Mouse (Mus musculus) ovary, postnatal 36 days (tissue): Measurements from ENCODE around the gene Sgf29.
"Not testable (repeated sequence)": the region's sequence is repeated elsewhere in the genome, so short reads cannot be mapped to it uniquely, and the experiment has no call there.

Experiments
- DNase-seq: peaks from one replicate; pipeline ENCODE4 v3.0.0; 2022; ENCODE audit warnings: low spot score, mixed read lengths

Sgf29 gene

GRCm38 (mm10) chr7:126688156-126688555 lies 39.0 kb downstream of the Sgf29 start:
- not testable (repeated sequence) for DNase-seq

- no peak for DNase-seq
These were observed 39.9 kb downstream of the Sgf29 start for GRCm38 (mm10) chr7:126689021-126689420.

GRCm38 (mm10) chr7:126690737-126691136 lies 41.6 kb downstream of the Sgf29 start:
- DNase-seq: no peak

GRCm38 (mm10) chr7:126691676-126692075 lies 42.6 kb downstream of the Sgf29 start:
- no peak for DNase-seq

GRCm38 (mm10) chr7:126692426-126692825 lies 43.3 kb downstream of the Sgf29 start:
- no peak for DNase-seq

- peak; percentile 72 for DNase-seq
These were observed 44.1 kb downstream of the Sgf29 start for GRCm38 (mm10) chr7:126693256-126693655.

GRCm38 (mm10) chr7:126693781-126694180 lies 44.7 kb downstream of the Sgf29 start:
- no peak for DNase-seq

GRCm38 (mm10) chr7:126694441-126695051 lies 45.4 kb downstream of the Sgf29 start:
- no peak for DNase-seq

GRCm38 (mm10) chr7:126695210-126695611 lies 46.1 kb downstream of the Sgf29 start, which contains the start of gene Bola2:
Bola2 (plus strand) TSS chr7:126695401.
- DNase-seq: peak; percentile 70

GRCm38 (mm10) chr7:126695631-126696207 lies 46.6 kb downstream of the Sgf29 start, which contains the start of gene Slx1b:
Slx1b (minus strand) TSS chr7:126695784.
- peak; percentile 93 for DNase-seq

- DNase-seq: no peak
These were observed 47.2 kb downstream of the Sgf29 start for GRCm38 (mm10) chr7:126696303-126696702.

GRCm38 (mm10) chr7:126696886-126697285 lies 47.8 kb downstream of the Sgf29 start:
- DNase-seq: no peak

GRCm38 (mm10) chr7:126697838-126698237 lies 48.7 kb downstream of the Sgf29 start:
- no peak for DNase-seq

GRCm38 (mm10) chr7:126700063-126701015 lies 51.2 kb downstream of the Sgf29 start:
- no peak for DNase-seq

GRCm38 (mm10) chr7:126701070-126701469 lies 52.0 kb downstream of the Sgf29 start:
- DNase-seq: peak; percentile 84

- no peak for DNase-seq
These were observed 52.6 kb downstream of the Sgf29 start for GRCm38 (mm10) chr7:126701559-126702357.

- DNase-seq: no peak
These were observed 53.2 kb downstream of the Sgf29 start for GRCm38 (mm10) chr7:126702358-126702757.

GRCm38 (mm10) chr7:126702861-126703756 lies 54.0 kb downstream of the Sgf29 start:
- DNase-seq: no peak

GRCm38 (mm10) chr7:126703757-126704077 lies 54.6 kb downstream of the Sgf29 start:
- DNase-seq: no peak

GRCm38 (mm10) chr7:126704121-126704980 lies 55.2 kb downstream of the Sgf29 start:
- DNase-seq: peak; percentile 71
